Comparison of ENCODE assay signal across 9 mouse cellular contexts in genomic region chr11:29180657-29181056, GRCm38 (mm10). TPM values are rescaled to one million over a fixed set of nuclear protein-coding genes. Genes with fewer than 3 reads are reported as not detected.
DNase-seq lines count a peak whose midpoint lies in the region; ATAC-seq and TF ChIP-seq lines count a peak whose summit lies in the region.
"Had no signal": no experiment of that assay in that cellular context is flagged by ENCODE, and none has a peak within 500 bp of the region (broad histone marks: within the 10 kb centered on the region; RNA-seq: fewer than 3 reads in every experiment).

No protein-coding gene starts in this region.

- H3K4me3 ChIP-seq in layer of hippocampus, adult 2 months, result no peak overlapping the region

- peak overlapping the region; percentile 47 for H3K27ac ChIP-seq in layer of hippocampus, adult 2 months

- no peak for TF ChIP-seq CTCF in brain, embryonic 14.5 days (IDR thresholded peaks at IDR 0.05; ENCODE audit: borderline replicate concordance, extremely low read depth, insufficient read depth, insufficient read length)
- TF ChIP-seq CTCF in layer of hippocampus, adult 2 months (conservative IDR thresholded peaks at IDR 0.05), result no peak

- no peak for TF ChIP-seq POLR2A in brain, embryonic 14.5 days (IDR thresholded peaks at IDR 0.05; ENCODE audit: borderline replicate concordance, extremely low read depth, insufficient read depth, insufficient read length, poor library complexity, severe bottlenecking)

- ATAC-seq in megakaryocyte, adult 5-6 weeks (ENCODE audit: poor library complexity, severe bottlenecking), result no peak
- no peak for ATAC-seq in megakaryocyte progenitor cell, adult 5-6 weeks (replicated peaks; ENCODE audit: poor library complexity)
- ATAC-seq: liver, postnatal 0 days had no signal

- DNase-seq in kidney, postnatal 14 days, result peak; percentile 5
- no peak for DNase-seq in kidney, postnatal 36 days
- DNase-seq in brain, embryonic 14.5 days (ENCODE audit: low read depth), result peak; percentile 87
- peak; percentile 34 to 60 for DNase-seq in cerebellum, postnatal 36 days
- DNase-seq in layer of hippocampus, adult 2 months (ENCODE audit: low spot score in 2 of 2), result peak; percentile 44 to 57
- DNase-seq in neural tube, embryonic 10.5 days (ENCODE audit: extremely low spot score, low spot score), result no peak
- DNase-seq: liver, postnatal 0 days had no signal

RNA-seq across cellular contexts. Expression of gene Ppp4r3b, which starts 8.0 kb away (rescaled TPM):
- polyA plus RNA-seq in brain, embryonic 14.5 days (2012; rRNA removed), result 16.7 and 23.4 TPM in 2 replicates
- 10 to 100 TPM; 50.3 to 55.9 TPM for total RNA-seq in layer of hippocampus, adult 2 months (2021)
- total RNA-seq in megakaryocyte, adult 5-6 weeks (2015), result 89.9 and 105 TPM in 2 replicates
- 162 and 172 TPM in 2 replicates for total RNA-seq in megakaryocyte, adult 5-6 weeks (2017)
- total RNA-seq in megakaryocyte progenitor cell, adult 5-6 weeks (2015), result 103 and 108 TPM in 2 replicates
- total RNA-seq in megakaryocyte progenitor cell, adult 5-6 weeks (2017), result 116 and 149 TPM in 2 replicates

RNA-seq across cellular contexts. Expression of gene Pnpt1, which starts 50.1 kb away (rescaled TPM):
- 18.4 and 25.8 TPM in 2 replicates for polyA plus RNA-seq in brain, embryonic 14.5 days (2012; rRNA removed)
- 10 to 100 TPM; 21.8 to 22.5 TPM for total RNA-seq in layer of hippocampus, adult 2 months (2021)
- 39.8 and 41.3 TPM in 2 replicates for total RNA-seq in megakaryocyte, adult 5-6 weeks (2015)
- total RNA-seq in megakaryocyte, adult 5-6 weeks (2017), result 39.0 and 39.9 TPM in 2 replicates
- 69.5 and 69.8 TPM in 2 replicates for total RNA-seq in megakaryocyte progenitor cell, adult 5-6 weeks (2015)
- 51.1 and 66.2 TPM in 2 replicates for total RNA-seq in megakaryocyte progenitor cell, adult 5-6 weeks (2017)

Comparison
In these comparisons a context has a peak if more than half of its experiments do, and no peak if none do; other contexts are left out.
1. DNase-seq: peak in kidney, postnatal 14 days (single experiment), brain, embryonic 14.5 days (single experiment), cerebellum, postnatal 36 days (2 of 2) and layer of hippocampus, adult 2 months (2 of 2); none in kidney, postnatal 36 days (0 of 2) and neural tube, embryonic 10.5 days (single experiment).